Mouse (Mus musculus): Measurements from ENCODE around the gene Theg. TPM values are rescaled to one million over a fixed set of nuclear protein-coding genes. Genes with fewer than 3 reads are reported as not detected.
A peak's percentile ranks its signal among the peaks of the same experiment; 100 is the strongest.

Theg gene
- polyA plus RNA-seq, 1 experiment from 2014 or later, result not detected

DNA sequence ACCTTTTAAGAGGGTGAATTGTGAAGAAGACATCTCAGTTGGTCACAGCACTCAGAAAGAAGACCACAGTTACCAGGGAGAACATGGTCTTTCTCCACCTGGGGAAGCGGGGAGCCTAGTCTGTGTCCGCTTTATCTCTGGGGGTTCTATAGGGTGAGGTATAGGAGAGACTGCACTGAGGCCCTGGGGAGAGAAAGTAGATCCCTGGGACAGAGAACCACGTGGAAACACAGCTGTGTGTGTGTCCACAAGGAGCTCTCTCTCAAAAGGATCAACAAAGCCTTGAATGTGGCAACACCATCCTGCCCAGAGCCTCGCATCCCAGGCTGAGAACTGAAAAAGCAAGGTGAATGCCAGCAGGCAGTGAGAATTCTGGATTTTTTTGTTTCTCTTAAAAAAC, 9.8 kb downstream of the Theg start:
- no peaks in the 10 kb centered on the region for H3K27me3 ChIP-seq
- no peak overlapping the region for H3K9ac ChIP-seq
- H3K4me2 ChIP-seq (replicated peaks), result no peak overlapping the region
- H3K4me1 ChIP-seq, result no peaks in the 10 kb centered on the region
- H3K9me3 ChIP-seq, result no peaks in the 10 kb centered on the region
- H3K27ac ChIP-seq, result no peak overlapping the region
- no peak for ATAC-seq (ENCODE audit: insufficient number of reproducible peaks, insufficient read depth, low FRiP score, low TSS enrichment)
- H3K4me3 ChIP-seq, result no peak overlapping the region
- 64% methylated on average over 4 of the region's 4 CpGs for WGBS
- no peaks in the 10 kb centered on the region for H3K36me3 ChIP-seq

DNA sequence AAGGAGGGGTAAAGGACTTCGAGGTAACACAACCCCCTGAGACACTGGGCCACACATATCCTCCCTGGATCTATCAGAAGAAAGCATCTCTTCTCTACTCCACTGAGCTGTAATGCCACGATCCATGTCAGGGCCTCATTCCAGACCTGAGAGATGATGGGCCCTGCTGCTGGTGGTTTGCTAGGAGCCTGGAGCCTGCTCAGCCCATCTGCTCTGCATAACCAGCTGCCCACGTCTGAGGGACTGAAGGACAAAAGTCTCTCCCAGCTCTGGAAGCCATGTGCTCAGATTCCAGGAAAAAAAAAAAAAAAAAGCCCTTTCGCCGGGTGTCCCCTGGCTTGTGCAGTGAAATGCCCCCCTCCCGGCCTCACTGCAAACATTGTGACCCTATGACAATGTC, 11.4 kb downstream of the Theg start:
- no peak overlapping the region for H3K4me2 ChIP-seq (replicated peaks)
- H3K27ac ChIP-seq, result no peak overlapping the region
- H3K9ac ChIP-seq, result no peak overlapping the region
- WGBS, result 73% methylated on average over 6 of the region's 6 CpGs
- H3K27me3 ChIP-seq, result no peaks in the 10 kb centered on the region
- H3K9me3 ChIP-seq, result no peaks in the 10 kb centered on the region
- H3K36me3 ChIP-seq, result no peaks in the 10 kb centered on the region
- H3K4me1 ChIP-seq, result no peaks in the 10 kb centered on the region
- no peak for ATAC-seq (ENCODE audit: insufficient number of reproducible peaks, insufficient read depth, low FRiP score, low TSS enrichment)
- H3K4me3 ChIP-seq, result no peak overlapping the region

GRCm38 (mm10) chr10:79574796-79575195, 12.3 kb downstream of the Theg start:
- no peak for ATAC-seq (ENCODE audit: insufficient number of reproducible peaks, insufficient read depth, low FRiP score, low TSS enrichment)
- Histone ChIP-seq H3K27ac (no peak overlapping the region), H3K4me3 (no peak overlapping the region), H3K36me3 (no peaks in the 10 kb centered on the region), H3K4me1 (no peaks in the 10 kb centered on the region), H3K4me2 (replicated peaks) (no peak overlapping the region), H3K27me3 (no peaks in the 10 kb centered on the region), H3K9ac (no peak overlapping the region), H3K9me3 (no peaks in the 10 kb centered on the region)
- 84% methylated on average over 6 of the region's 6 CpGs for WGBS

DNA sequence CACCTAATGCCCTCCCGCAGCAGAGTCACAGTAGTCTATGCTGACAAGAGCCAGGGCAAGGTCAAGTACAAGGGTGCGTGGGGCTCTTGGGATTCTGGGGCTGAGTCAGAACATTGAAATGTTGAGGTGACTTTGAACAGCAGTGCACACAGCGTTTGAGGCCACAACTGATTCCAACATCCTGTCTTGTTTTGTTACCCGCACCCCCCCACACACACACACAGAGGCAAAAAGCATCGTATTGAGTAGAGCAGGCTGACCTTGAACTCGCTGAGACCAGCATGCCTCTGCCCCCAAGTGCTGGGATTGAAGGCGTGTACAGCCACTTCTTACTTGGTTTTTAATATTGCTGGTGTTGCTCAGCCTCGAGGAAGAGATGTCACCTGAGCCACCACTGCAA, 12.8 kb downstream of the Theg start:
- H3K9ac ChIP-seq, result no peak overlapping the region
- no peak overlapping the region for H3K27ac ChIP-seq
- H3K4me3 ChIP-seq, result no peak overlapping the region
- H3K27me3 ChIP-seq, result no peaks in the 10 kb centered on the region
- no peak overlapping the region for H3K4me2 ChIP-seq (replicated peaks)
- WGBS, result 81% methylated on average over 8 of the region's 8 CpGs
- no peaks in the 10 kb centered on the region for H3K9me3 ChIP-seq
- no peaks in the 10 kb centered on the region for H3K36me3 ChIP-seq
- ATAC-seq (ENCODE audit: insufficient number of reproducible peaks, insufficient read depth, low FRiP score, low TSS enrichment), result no peak
- H3K4me1 ChIP-seq, result no peaks in the 10 kb centered on the region

DNA sequence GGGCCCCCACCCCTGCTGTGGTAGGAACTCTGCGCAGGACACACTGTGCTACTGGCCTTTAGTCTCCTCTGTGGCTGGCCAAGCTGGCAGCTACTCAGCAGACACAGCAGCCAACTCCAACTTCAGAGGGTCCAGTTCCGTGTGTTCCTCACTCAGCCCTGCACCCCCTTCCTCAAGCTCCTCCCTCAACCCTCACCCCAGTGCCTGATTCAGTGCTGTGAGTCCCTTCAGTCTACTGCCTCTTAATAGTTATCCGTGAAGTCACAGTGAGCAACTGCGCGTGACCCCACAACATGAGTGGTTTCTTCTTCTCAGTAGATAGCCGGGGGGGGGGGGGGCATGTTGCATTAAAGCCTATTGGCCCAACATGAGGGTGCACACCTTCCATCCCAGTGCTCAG, 13.5 kb downstream of the Theg start:
- H3K9ac ChIP-seq, result no peak overlapping the region
- no peak overlapping the region for H3K27ac ChIP-seq
- no peak for ATAC-seq (ENCODE audit: insufficient number of reproducible peaks, insufficient read depth, low FRiP score, low TSS enrichment)
- no peaks in the 10 kb centered on the region for H3K27me3 ChIP-seq
- no peaks in the 10 kb centered on the region for H3K9me3 ChIP-seq
- 80% methylated on average over 6 of the region's 6 CpGs for WGBS
- no peak overlapping the region for H3K4me3 ChIP-seq
- no peaks in the 10 kb centered on the region for H3K4me1 ChIP-seq
- no peak overlapping the region for H3K4me2 ChIP-seq (replicated peaks)
- no peaks in the 10 kb centered on the region for H3K36me3 ChIP-seq

GRCm38 (mm10) chr10:79571314-79571713, 15.8 kb downstream of the Theg start:
- no peak overlapping the region for H3K27ac ChIP-seq
- no peak for ATAC-seq (ENCODE audit: insufficient number of reproducible peaks, insufficient read depth, low FRiP score, low TSS enrichment)
- no peaks in the 10 kb centered on the region for H3K27me3 ChIP-seq
- no peaks in the 10 kb centered on the region for H3K36me3 ChIP-seq
- H3K4me2 ChIP-seq (replicated peaks), result no peak overlapping the region
- 0 out of 2 replicates have a peak, but pooled peaks cover 4% of the 10 kb centered on the region for H3K9me3 ChIP-seq
- H3K4me1 ChIP-seq, result no peaks in the 10 kb centered on the region
- 83% methylated on average over 2 of the region's 2 CpGs for WGBS
- H3K4me3 ChIP-seq, result no peak overlapping the region
- no peak overlapping the region for H3K9ac ChIP-seq

DNA sequence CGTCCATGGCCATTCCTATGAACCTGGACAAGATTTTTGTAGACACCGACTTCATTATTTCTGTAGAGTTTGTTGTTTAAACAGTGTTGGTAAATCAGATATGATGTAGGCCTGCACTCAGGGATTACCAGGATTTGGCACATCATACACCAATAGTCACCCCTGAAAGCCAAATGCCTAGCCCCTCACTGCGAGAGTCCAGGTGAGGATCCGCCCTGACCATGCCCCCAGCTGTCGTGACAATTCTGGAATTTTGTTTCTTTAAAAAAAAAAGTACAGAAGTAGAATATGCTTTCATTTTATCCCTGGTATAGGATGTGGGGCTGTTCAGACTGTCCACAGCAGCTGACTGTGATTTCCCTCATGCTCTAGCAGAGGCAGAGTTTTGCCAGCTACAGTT, 17.2 kb downstream of the Theg start:
- Histone ChIP-seq H3K4me2 (replicated peaks) (no peak overlapping the region), H3K27ac (no peak overlapping the region), H3K9me3 (0 out of 2 replicates have a peak, but pooled peaks cover 4% of the 10 kb centered on the region), H3K4me1 (no peaks in the 10 kb centered on the region), H3K9ac (no peak overlapping the region), H3K27me3 (no peaks in the 10 kb centered on the region), H3K36me3 (no peaks in the 10 kb centered on the region), H3K4me3 (no peak overlapping the region)
- ATAC-seq (ENCODE audit: insufficient number of reproducible peaks, insufficient read depth, low FRiP score, low TSS enrichment), result no peak
- whole genome bisulfite sequencing, result 87% methylated on average over 5 of the region's 5 CpGs

GRCm38 (mm10) chr10:79559716-79560115, 27.4 kb downstream of the Theg start:
- H3K4me2 ChIP-seq (replicated peaks), result no peak overlapping the region
- no peaks in the 10 kb centered on the region for H3K27me3 ChIP-seq
- no peak overlapping the region for H3K27ac ChIP-seq
- no peaks in the 10 kb centered on the region for H3K36me3 ChIP-seq
- no peak for ATAC-seq (ENCODE audit: insufficient number of reproducible peaks, insufficient read depth, low FRiP score, low TSS enrichment)
- H3K9ac ChIP-seq, result no peak overlapping the region
- 87% methylated on average over 2 of the region's 2 CpGs for WGBS
- no peak overlapping the region for H3K4me3 ChIP-seq
- 0 out of 2 replicates have a peak, but pooled peaks cover 4% of the 10 kb centered on the region for H3K4me1 ChIP-seq
- no peaks in the 10 kb centered on the region for H3K9me3 ChIP-seq

- 92% methylated on average over 5 of the region's 5 CpGs for WGBS
- H3K4me1 ChIP-seq, result peaks cover 20% of the 10 kb centered on the region
Measured at GRCm38 (mm10) chr10:79557496-79557895, 29.6 kb downstream of the Theg start.

GRCm38 (mm10) chr10:79556951-79557350, 30.2 kb downstream of the Theg start:
- ATAC-seq (ENCODE audit: insufficient number of reproducible peaks, insufficient read depth, low FRiP score, low TSS enrichment), result no peak
- H3K9ac ChIP-seq, result no peak overlapping the region
- H3K27ac ChIP-seq, result no peak overlapping the region
- H3K4me2 ChIP-seq (replicated peaks), result no peak overlapping the region
- H3K36me3 ChIP-seq, result no peaks in the 10 kb centered on the region
- WGBS, result 90% methylated on average over 5 of the region's 5 CpGs
- H3K4me1 ChIP-seq, result peaks cover 26% of the 10 kb centered on the region
- no peaks in the 10 kb centered on the region for H3K27me3 ChIP-seq
- no peaks in the 10 kb centered on the region for H3K9me3 ChIP-seq
- H3K4me3 ChIP-seq, result no peak overlapping the region

More at GRCm38 (mm10) chr10:79557496-79557895, 29.6 kb downstream of the Theg start:
- Histone ChIP-seq H3K9ac (no peak overlapping the region), H3K4me2 (replicated peaks) (no peak overlapping the region), H3K36me3 (no peaks in the 10 kb centered on the region), H3K4me3 (no peak overlapping the region), H3K27me3 (no peaks in the 10 kb centered on the region), H3K27ac (no peak overlapping the region), H3K9me3 (no peaks in the 10 kb centered on the region)
- ATAC-seq (ENCODE audit: insufficient number of reproducible peaks, insufficient read depth, low FRiP score, low TSS enrichment), result no peak

GRCm38 (mm10) chr10:79555238-79555724, 31.9 kb downstream of the Theg start:
- 22% methylated on average over 7 of the region's 7 CpGs for WGBS
- no peaks in the 10 kb centered on the region for H3K9me3 ChIP-seq
- no peaks in the 10 kb centered on the region for H3K27me3 ChIP-seq
- no peak for ATAC-seq (ENCODE audit: insufficient number of reproducible peaks, insufficient read depth, low FRiP score, low TSS enrichment)
- peak overlapping the region; percentile 98 for H3K9ac ChIP-seq
- peak overlapping the region; percentile 83 for H3K4me2 ChIP-seq (replicated peaks)
- no peak overlapping the region; the same call in 1 of the 2 replicates for H3K27ac ChIP-seq
- peaks cover 27% of the 10 kb centered on the region for H3K4me1 ChIP-seq
- peak overlapping the region; percentile 97 for H3K4me3 ChIP-seq
- H3K36me3 ChIP-seq, result peaks cover 5% of the 10 kb centered on the region

DNA sequence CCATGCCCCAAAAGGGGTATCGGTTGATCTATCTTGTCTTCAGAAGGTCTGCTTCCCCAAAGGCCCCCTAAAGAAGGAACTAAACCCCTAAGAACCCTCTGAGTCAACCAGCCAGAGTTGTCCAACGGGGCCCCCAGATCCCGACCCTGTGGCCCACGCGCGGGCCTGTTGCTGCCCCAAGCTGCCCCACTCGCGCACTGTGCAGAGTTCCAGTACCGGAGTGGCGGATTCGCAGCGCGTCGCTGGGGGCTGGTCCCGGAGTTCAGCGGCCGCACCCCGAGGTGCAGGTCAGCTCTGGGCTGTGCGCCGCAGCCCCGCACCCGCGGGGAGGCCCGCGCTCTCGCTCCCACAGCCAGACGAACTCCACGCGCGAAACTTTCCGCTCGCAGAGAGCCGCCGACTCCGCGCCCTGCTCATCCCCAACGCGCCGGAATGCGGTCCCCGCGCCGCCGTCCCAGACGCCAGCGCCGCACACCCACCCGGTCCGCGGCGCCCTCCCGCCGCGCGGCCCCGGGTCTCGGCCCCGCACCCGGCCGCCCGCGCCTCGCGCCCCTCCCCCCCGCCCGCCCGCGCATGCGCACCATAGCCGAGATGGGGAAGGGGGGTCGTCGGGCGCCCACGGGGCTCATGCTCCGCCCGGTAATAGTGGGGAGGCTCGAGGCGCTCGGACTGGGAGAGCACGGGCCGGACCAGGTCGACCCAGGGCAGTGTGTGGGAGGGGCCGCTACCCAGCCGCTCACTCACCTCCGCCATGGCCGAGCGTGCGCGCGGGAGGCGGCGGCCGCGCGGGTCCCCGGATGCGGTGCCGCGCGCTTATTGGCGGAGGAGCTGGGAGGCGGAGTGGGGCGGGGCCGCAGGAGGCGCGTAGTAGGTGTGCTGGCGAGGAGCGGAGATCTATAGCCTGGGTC, 32.5 kb downstream of the Theg start, which contains the start of gene Mier2:
Gene Mier2 (minus strand): TSS at position 870 of the 908 bp plus-strand sequence.
- under 1% methylated on average over 90 of the region's 108 CpGs for WGBS
- Histone ChIP-seq H3K36me3 (peaks cover 12% of the 10 kb centered on the region), H3K4me1 (peaks cover 27% of the 10 kb centered on the region), H3K27ac (peak within 1 kb of the TSS; percentile 72), H3K4me2 (replicated peaks) (peak within 1 kb of the TSS; percentile 83), H3K4me3 (peak within 1 kb of the TSS; percentile 97), H3K9ac (peak within 1 kb of the TSS; percentile 98), H3K27me3 (no peaks in the 10 kb centered on the region), H3K9me3 (no peaks in the 10 kb centered on the region)
- peak; percentile 83 for ATAC-seq (ENCODE audit: insufficient number of reproducible peaks, insufficient read depth, low FRiP score, low TSS enrichment)
